Mouse (Mus musculus) liver, postnatal 0 days (tissue): ENCODE results near the gene Tdrd1.

ENCODE experiments used
- CTCF ChIP-seq: sonication (generic); IDR thresholded peaks from 2 replicates; pipeline ENCODE4 v1.5.1; 2016; ENCODE audit warnings: antibody characterized with exemption, low read depth
- EP300 ChIP-seq: IDR thresholded peaks from 2 replicates; pipeline ENCODE4 v1.6.1; 2016; ENCODE audit warnings: antibody characterized with exemption, low read depth, mild to moderate bottlenecking

- TF ChIP-seq EP300 (no peak), CTCF (no peak)
Observed at GRCm38 (mm10) chr19:56807122-56807521, 18.9 kb upstream of the Tdrd1 start.
